Mouse (Mus musculus) heart, postnatal 14 days (tissue): ENCODE data around the gene Ppp1r18. TPM values are rescaled to one million over a fixed set of nuclear protein-coding genes. Genes with fewer than 3 reads are reported as not detected.

ENCODE experiments used
- DNase-seq, 2 experiments: peaks; one replicate each; pipeline ENCODE4 v3.0.0; 2021 to 2022
- intact Hi-C: fragments of 180-260 bp; cut with DNase I; formaldehyde crosslinking; loops from one replicate; pipeline ENCODE4 v1.15.1; 2025
- microRNA-seq, 2 experiments: library from miRNA; unstranded; fragments of <30 nt; microRNA quantifications; one replicate each; pipeline ENCODE4 v1.2.0; 2021 to 2022
- total RNA-seq, 2 experiments: library from RNA; stranded (reverse); gene quantifications; 2 replicates each; pipeline ENCODE4 v1.2.3; 2021

The Ppp1r18 gene
- total RNA-seq, 2 experiments from 2014 or later, result 21.1 to 25.0 TPM

DNA sequence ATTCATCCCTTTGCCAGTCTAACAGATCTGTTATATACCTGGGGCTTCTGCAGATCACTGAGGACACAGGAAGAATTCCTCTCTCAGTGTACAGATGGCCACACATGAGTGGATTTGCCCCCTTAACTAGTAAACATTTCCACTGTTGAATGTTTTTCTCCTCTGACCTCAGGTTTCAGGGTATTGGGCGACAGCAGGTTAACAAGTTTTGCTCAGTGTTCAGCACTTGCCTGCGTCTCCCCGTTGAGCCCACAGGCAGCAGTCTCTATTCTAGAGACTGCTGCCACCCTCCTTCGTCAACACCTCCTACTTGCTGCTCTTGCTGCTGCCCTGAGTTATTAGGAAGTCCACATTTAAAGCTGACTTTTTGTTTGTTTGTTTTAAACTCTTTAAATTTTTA, 56.3 kb downstream of the Ppp1r18 start:
- intact Hi-C loops, result no loop called here
- DNase-seq, result no peak

DNA sequence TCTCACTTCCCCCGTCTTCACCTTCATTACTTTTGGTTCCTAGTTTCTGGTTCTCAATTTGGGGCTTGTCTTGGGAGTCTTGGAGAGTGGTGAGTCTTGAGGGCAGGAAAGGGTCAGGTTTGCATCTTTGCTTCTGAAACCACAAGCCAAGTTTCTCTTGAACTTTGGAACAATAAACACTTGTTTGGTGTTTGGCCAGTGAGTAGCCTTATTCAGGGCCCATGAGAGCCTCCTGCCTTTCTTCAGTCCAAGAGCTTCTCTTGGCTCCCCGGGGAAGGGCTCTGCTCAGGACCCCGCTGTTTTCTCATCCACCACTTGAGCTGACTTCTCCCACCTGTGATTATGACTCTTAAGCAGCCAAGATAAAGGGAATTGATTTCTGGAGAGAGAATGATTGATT, 57.2 kb downstream of the Ppp1r18 start:
- intact Hi-C loops, result no loop called here
- no peak for DNase-seq

DNA sequence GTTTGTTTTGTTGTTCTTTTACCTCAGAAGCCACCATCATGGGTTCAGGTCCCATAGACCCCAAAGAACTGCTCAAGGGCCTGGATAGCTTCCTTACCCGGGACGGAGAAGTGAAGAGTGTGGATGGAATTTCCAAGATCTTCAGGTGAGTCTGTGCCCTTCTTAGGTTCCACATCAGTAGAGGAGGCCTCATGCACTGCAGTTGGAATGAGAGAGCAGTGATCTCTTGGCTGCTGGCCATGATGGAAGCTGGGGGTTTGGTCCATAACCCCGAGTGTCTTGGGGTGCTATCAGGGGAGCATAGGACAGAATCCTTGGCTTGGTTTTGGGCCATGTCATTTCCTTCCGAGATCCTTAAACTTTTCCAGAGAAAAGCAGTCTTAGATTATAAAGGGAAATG, 57.9 kb downstream of the Ppp1r18 start:
- intact Hi-C loops, result no loop called here
- no peak for DNase-seq

Small RNA genes within 50 kb of the gene (microRNA-seq; reads per million reads assigned to microRNA genes)
- gene Gm28033 (0.48 to 0.54 reads per million in 2 experiments), gene Mir1894 (0 to 0.36 reads per million in 2 experiments)

Other genes starting within 250 kb of the Ppp1r18 start
- not detected for gene Gm9573, start 239.0 kb upstream of the Ppp1r18 start, total RNA-seq
- gene Mucl3, start 221.9 kb upstream of the Ppp1r18 start, total RNA-seq, result not detected
- 10 to 100 TPM; 29.6 to 30.7 TPM for gene Vars2, start 198.0 kb upstream of the Ppp1r18 start, total RNA-seq
- 10 to 100 TPM; 16.8 to 23.2 TPM for gene Gtf2h4, start 191.9 kb upstream of the Ppp1r18 start, total RNA-seq
- gene Ddr1, start 161.0 kb upstream of the Ppp1r18 start, total RNA-seq, result 10 to 100 TPM; 40.1 to 44.1 TPM
- 10 to 100 TPM; 23.9 to 27.8 TPM for gene Ier3, start 43.9 kb upstream of the Ppp1r18 start, total RNA-seq
- gene Flot1, start 42.4 kb upstream of the Ppp1r18 start, total RNA-seq, result 100 to 1,000 TPM; 108 to 111 TPM
- gene Tubb5, start 27.3 kb upstream of the Ppp1r18 start, total RNA-seq, result 100 to 1,000 TPM; 134 to 183 TPM
- 10 to 100 TPM; 12.9 to 13.5 TPM for gene Mdc1, start 24.1 kb upstream of the Ppp1r18 start, total RNA-seq
- gene Nrm, start 4.3 kb upstream of the Ppp1r18 start, total RNA-seq, result 1 to 10 TPM; 3.8 to 6.0 TPM
- 10 to 100 TPM; 20.6 to 24.9 TPM for gene Dhx16, start 14.2 kb downstream of the Ppp1r18 start, total RNA-seq
- gene 2310061I04Rik, start 31.8 kb downstream of the Ppp1r18 start, total RNA-seq, result 10 to 100 TPM; 83.9 to 89.3 TPM
- gene Atat1, start 44.5 kb downstream of the Ppp1r18 start, total RNA-seq, result 1 to 10 TPM; 7.7 to 9.5 TPM
- gene Mrps18b, start 50.8 kb downstream of the Ppp1r18 start, total RNA-seq, result 10 to 100 TPM; 47.9 to 49.0 TPM
- 10 to 100 TPM; 43.4 to 49.0 TPM for gene Ppp1r10, start 50.8 kb downstream of the Ppp1r18 start, total RNA-seq
- gene Abcf1, start 104.2 kb downstream of the Ppp1r18 start, total RNA-seq, result 10 to 100 TPM; 65.2 TPM
- gene Gnl1, start 114.3 kb downstream of the Ppp1r18 start, total RNA-seq, result 10 to 100 TPM; 23.0 to 26.1 TPM
- 1 to 10 TPM; 4.6 to 4.7 TPM for gene Prr3, start 114.6 kb downstream of the Ppp1r18 start, total RNA-seq
- 1 to 10 TPM; 4.7 to 6.0 TPM for gene H2-T24, start 155.0 kb downstream of the Ppp1r18 start, total RNA-seq
- 10 to 100 TPM; 23.2 to 24.0 TPM for gene H2-T23, start 167.3 kb downstream of the Ppp1r18 start, total RNA-seq
- 10 to 100 TPM in 1 of 2 experiments, 1 to 10 TPM in 1; 10.0 to 12.4 TPM for gene H2-T22, start 177.2 kb downstream of the Ppp1r18 start, total RNA-seq
- not detected for gene Gm6034, start 177.4 kb downstream of the Ppp1r18 start, total RNA-seq
- 1 to 10 TPM; 1.5 to 2.3 TPM for gene Gm11127, start 192.8 kb downstream of the Ppp1r18 start, total RNA-seq